Mouse (Mus musculus) CH12.LX (cell line): ENCODE data around the gene Saal1. TPM values are rescaled to one million over a fixed set of nuclear protein-coding genes. Genes with fewer than 3 reads are reported as not detected.

Experiments
- DNase-seq: peaks from one replicate; pipeline ENCODE4 v3.0.0-alpha.2; 2013; ENCODE audit errors: extremely low read depth
- H3K27ac ChIP-seq: 2 replicates; pipeline ENCODE4 v1.5.1; 2012; ENCODE audit warnings: low read depth, mild to moderate bottlenecking, control low read depth, moderate library complexity; ENCODE audit not compliant: insufficient read depth
- H3K27me3 ChIP-seq: replicated peaks from 2 replicates; pipeline ENCODE3; 2012; ENCODE audit warnings: inconsistent platforms
- H3K36me3 ChIP-seq, 2 experiments: replicated peaks in 1 of 2; 2 replicates each; pipeline versions ENCODE3 to v1.6.1; 2012; ENCODE audit warnings: inconsistent platforms in 1 of 2, low read length in 1 of 2, mild to moderate bottlenecking in 1 of 2, mixed read lengths in 1 of 2, moderate library complexity in 1 of 2; ENCODE audit not compliant: control insufficient read depth in 1 of 2, insufficient read depth in 1 of 2
- H3K4me1 ChIP-seq, 2 experiments: 2 replicates each; pipeline ENCODE4 v1.6.1; 2012; ENCODE audit warnings: inconsistent platforms in 1 of 2, moderate library complexity in 1 of 2; ENCODE audit not compliant: insufficient read depth in 2 of 2, control insufficient read depth in 1 of 2
- H3K4me2 ChIP-seq: 2 replicates; pipeline ENCODE4 v1.6.1; 2012; ENCODE audit warnings: low read depth, mild to moderate bottlenecking, control low read depth; ENCODE audit not compliant: poor library complexity, insufficient read depth, severe bottlenecking
- H3K4me3 ChIP-seq, 3 experiments: fragments of 150-350 bp in 1 of 3; sonication (generic) in 1 of 3; replicated peaks in 1 of 3; 2 replicates each; pipeline versions ENCODE3 to v1.5.1; 2011 to 2012; ENCODE audit warnings: low read depth in 2 of 3, low read length in 2 of 3, mild to moderate bottlenecking in 2 of 3, moderate library complexity in 2 of 3, control low read depth in 1 of 3, improper control_type of control experiment in 1 of 3, inconsistent platforms in 1 of 3, mixed read lengths in 1 of 3; ENCODE audit not compliant: poor library complexity in 1 of 3
- H3K79me2 ChIP-seq: replicated peaks from 2 replicates; pipeline ENCODE4 v1.6.1; 2012; ENCODE audit warnings: mild to moderate bottlenecking, moderate library complexity; ENCODE audit not compliant: control insufficient read depth, poor library complexity, insufficient read depth, severe bottlenecking; ENCODE audit errors: extremely low read depth
- H3K9ac ChIP-seq: 2 replicates; pipeline ENCODE4 v1.6.1; 2012; ENCODE audit warnings: low read depth, mild to moderate bottlenecking, control low read depth, moderate library complexity; ENCODE audit not compliant: insufficient read depth
- H3K9me3 ChIP-seq: replicated peaks from 2 replicates; pipeline ENCODE3; 2012; ENCODE audit warnings: low read length, inconsistent platforms, mixed read lengths
- BHLHE40 ChIP-seq: IDR thresholded peaks from 2 replicates; pipeline ENCODE4 v1.6.1; 2011; ENCODE audit warnings: mild to moderate bottlenecking, low read depth, low read length, improper control_type of control experiment
- CHD1 ChIP-seq: IDR thresholded peaks from 2 replicates; pipeline ENCODE4 v1.6.1; 2012; ENCODE audit warnings: low read depth, low read length, improper control_type of control experiment, inconsistent platforms
- ELF1 ChIP-seq: IDR thresholded peaks from 2 replicates; pipeline ENCODE4 v1.6.1; 2014; ENCODE audit warnings: low read depth, mild to moderate bottlenecking, inconsistent platforms, low read length, improper control_type of control experiment
- EP300 ChIP-seq: IDR thresholded peaks from 2 replicates; pipeline ENCODE4 v1.6.1; 2011; ENCODE audit warnings: low read length, improper control_type of control experiment
- ETS1 ChIP-seq: conservative IDR thresholded peaks from 2 replicates; pipeline ENCODE4 v1.6.1; 2012; ENCODE audit warnings: low read depth, mild to moderate bottlenecking, inconsistent platforms, low read length, improper control_type of control experiment, moderate library complexity
- GABPA ChIP-seq: IDR thresholded peaks from 2 replicates; pipeline ENCODE4 v1.6.1; 2012; ENCODE audit warnings: low read depth, low read length, improper control_type of control experiment, inconsistent platforms; ENCODE audit not compliant: insufficient replicate concordance
- HCFC1 ChIP-seq: IDR thresholded peaks from 2 replicates; pipeline ENCODE4 v1.6.1; 2012; ENCODE audit warnings: low read depth, mild to moderate bottlenecking, inconsistent platforms, low read length, improper control_type of control experiment
- IRF4 ChIP-seq: IDR thresholded peaks from 2 replicates; pipeline ENCODE4 v1.6.1; 2014; ENCODE audit warnings: low read depth, mild to moderate bottlenecking, inconsistent platforms, low read length, improper control_type of control experiment
- JUN ChIP-seq: IDR thresholded peaks from 2 replicates; pipeline ENCODE4 v1.6.1; 2011; ENCODE audit warnings: low read depth, mild to moderate bottlenecking, low read length, improper control_type of control experiment, moderate library complexity; ENCODE audit not compliant: insufficient read depth
- JUND ChIP-seq: conservative IDR thresholded peaks from 2 replicates; pipeline ENCODE4 v1.6.1; 2011; ENCODE audit warnings: low read depth, low read length, improper control_type of control experiment
- MAFK ChIP-seq: IDR thresholded peaks from 2 replicates; pipeline ENCODE4 v1.6.1; 2011; ENCODE audit warnings: low read length, improper control_type of control experiment; ENCODE audit not compliant: insufficient replicate concordance
- NELFE ChIP-seq: IDR thresholded peaks from 2 replicates; pipeline ENCODE4 v1.6.1; 2011; ENCODE audit warnings: low read depth, low read length, improper control_type of control experiment
- SIN3A ChIP-seq: IDR thresholded peaks from 2 replicates; pipeline ENCODE4 v1.6.1; 2012; ENCODE audit warnings: low read length, improper control_type of control experiment, inconsistent platforms
- TBP ChIP-seq: conservative IDR thresholded peaks from 2 replicates; pipeline ENCODE4 v1.6.1; 2011; ENCODE audit warnings: low read depth, low read length, improper control_type of control experiment
- TCF12 ChIP-seq: IDR thresholded peaks from 2 replicates; pipeline ENCODE4 v1.6.1; 2014; ENCODE audit warnings: low read depth, mild to moderate bottlenecking, inconsistent platforms, low read length, improper control_type of control experiment
- UBTF ChIP-seq: IDR thresholded peaks from 2 replicates; pipeline ENCODE4 v1.6.1; 2012; ENCODE audit warnings: low read depth, mild to moderate bottlenecking, inconsistent platforms, low read length, improper control_type of control experiment, moderate library complexity
- USF1 ChIP-seq: IDR thresholded peaks from 2 replicates; pipeline ENCODE4 v1.6.1; 2014; ENCODE audit warnings: low read depth, mild to moderate bottlenecking, inconsistent platforms, low read length, improper control_type of control experiment
- USF2 ChIP-seq: conservative IDR thresholded peaks from 2 replicates; pipeline ENCODE4 v1.6.1; 2011; ENCODE audit warnings: low read depth, low read length, improper control_type of control experiment
- ZKSCAN1 ChIP-seq: IDR thresholded peaks from 2 replicates; pipeline ENCODE4 v1.6.1; 2012; ENCODE audit warnings: low read depth, inconsistent platforms, low read length, improper control_type of control experiment, borderline replicate concordance
- ZNF384 ChIP-seq: IDR thresholded peaks from 2 replicates; pipeline ENCODE4 v1.6.1; 2012; ENCODE audit warnings: low read depth, low read length, improper control_type of control experiment, inconsistent platforms
- dilution Hi-C: fragments of 300-500 bp; cut with MboI; formaldehyde crosslinking; loops from 2 replicates; pipeline ENCODE4 v1.14.3; 2020; ENCODE audit warnings: low sequenced_read_pairs; ENCODE audit not compliant: extremely low pct_unique_long_range_greater_than_20kb, extremely low pct_ligation_motif_present
- in situ Hi-C: fragments of 300-500 bp; cut with MboI; formaldehyde crosslinking; loops from 3 replicates; pipeline ENCODE4 v1.14.3; 2019; ENCODE audit warnings: low sequenced_read_pairs, low pct_ligation_motif_present, low pct_unique_long_range_greater_than_20kb, mixed read lengths
- polyA plus RNA-seq: library from polyadenylated mRNA; unstranded; fragments of >175 nt; gene quantifications from 2 replicates; pipeline ENCODE4 v1.2.1, GENCODE M21; 2012; ENCODE audit warnings: low read depth; ENCODE audit not compliant: insufficient read length
- total RNA-seq, 2 experiments: library from RNA; depleted of rRNA; stranded (reverse); fragments of 300-350 nt in 1 of 2; fragments of >200 nt in 1 of 2; gene quantifications; 2 replicates each; pipeline ENCODE4 v1.2.3; 2012 to 2014

Gene Saal1
- total and polyA plus RNA-seq, 3 experiments = 15.2 to 24.5 (median 16.6) TPM

DNA sequence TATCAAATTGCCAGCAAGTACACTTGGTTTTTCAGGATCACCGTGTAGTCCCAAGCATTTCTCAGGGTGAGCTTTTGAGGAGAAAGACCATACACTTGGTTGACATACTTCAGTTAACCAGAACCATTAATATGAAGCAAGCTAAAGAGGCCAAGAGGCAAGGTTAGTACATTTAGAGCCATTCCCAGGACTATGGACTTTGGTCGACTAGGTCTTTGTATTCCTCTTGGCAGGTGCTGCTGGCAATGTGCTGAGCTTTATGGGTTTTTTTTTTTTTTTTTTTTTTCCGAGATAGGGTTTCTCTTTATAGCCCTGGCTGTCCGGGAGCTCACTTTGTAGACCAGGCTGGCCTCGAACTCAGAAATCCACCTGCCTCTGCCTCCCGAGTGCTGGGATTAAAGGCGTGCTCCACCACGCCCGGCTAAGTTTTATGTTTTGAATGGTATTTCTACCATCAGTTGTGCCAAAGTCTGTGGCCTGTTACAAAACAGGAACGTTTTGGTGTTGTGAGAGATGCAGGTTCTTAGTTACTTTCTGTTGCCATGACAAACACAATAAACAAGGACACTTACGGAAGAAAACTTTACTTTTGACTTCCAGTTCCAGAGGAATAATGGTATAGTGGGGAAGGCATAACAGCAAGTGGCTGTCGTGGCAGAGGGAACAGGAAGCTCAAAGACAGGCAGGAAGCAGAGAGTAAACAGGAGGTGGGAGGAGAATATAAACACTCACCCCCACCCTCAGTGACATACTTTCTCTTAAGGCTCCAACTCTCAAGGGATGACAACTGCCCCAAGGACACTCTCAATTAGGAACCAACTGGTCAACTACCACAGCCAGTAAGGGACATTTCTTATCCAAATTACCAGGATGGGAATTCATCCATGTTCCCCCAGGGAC lies 28.3 kb upstream of the Saal1 start:
- dilution Hi-C loops (no loop called here), in situ Hi-C loops (no loop called here)
- no peaks in the 10 kb centered on the region for H3K27me3 ChIP-seq
- H3K4me1 ChIP-seq = peaks cover 10 to 25% of the 10 kb centered on the region in 2 experiments
- no peak for TF ChIP-seq ELF1
- TF ChIP-seq JUN = no peak
- TF ChIP-seq USF1 = no peak
- TF ChIP-seq ZKSCAN1 = no peak
- no peak for TF ChIP-seq UBTF
- no peak for TF ChIP-seq TBP
- TF ChIP-seq USF2 = no peak
- TF ChIP-seq GABPA = no peak
- TF ChIP-seq JUND = no peak
- TF ChIP-seq NELFE = no peak
- TF ChIP-seq SIN3A = no peak
- no peak for TF ChIP-seq MAFK
- TF ChIP-seq CHD1 = no peak
- no peak for TF ChIP-seq BHLHE40
- no peak for TF ChIP-seq HCFC1
- TF ChIP-seq IRF4 = no peak
- no peak for TF ChIP-seq ETS1
- no peaks in the 10 kb centered on the region for H3K9me3 ChIP-seq
- no peak overlapping the region for H3K9ac ChIP-seq
- H3K4me2 ChIP-seq = no peak overlapping the region
- no peak for DNase-seq
- H3K27ac ChIP-seq = no peak overlapping the region
- no peaks in the 10 kb centered on the region for H3K79me2 ChIP-seq
- no peaks in the 10 kb centered on the region for H3K36me3 ChIP-seq
- no peak overlapping the region for H3K4me3 ChIP-seq

DNA sequence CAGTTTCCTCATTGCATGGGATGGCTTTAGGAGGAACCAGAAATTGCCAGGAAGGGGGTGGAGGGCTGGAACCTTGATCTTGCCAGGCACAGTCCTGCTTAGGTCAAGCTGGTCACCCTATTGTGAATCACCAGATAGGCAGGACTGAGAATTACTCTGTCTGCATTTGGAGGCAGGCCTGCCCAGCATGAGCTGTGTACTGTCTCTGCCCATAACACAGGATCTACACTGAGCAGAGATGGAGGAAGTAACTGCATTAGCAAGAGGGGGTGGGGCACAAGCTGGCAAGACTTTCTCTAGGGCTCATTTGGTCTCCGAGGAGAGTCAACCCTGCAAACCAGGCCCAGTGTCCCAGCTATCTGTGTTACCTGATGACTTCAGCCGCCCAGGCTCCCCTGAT lies 24.5 kb upstream of the Saal1 start:
- Histone ChIP-seq H3K9me3 (peaks cover 2% of the 10 kb centered on the region), H3K4me3 (no peak overlapping the region), H3K9ac (no peak overlapping the region), H3K4me1 (peaks cover 7 to 14% of the 10 kb centered on the region in 2 experiments), H3K36me3 (no peaks in the 10 kb centered on the region), H3K27me3 (no peaks in the 10 kb centered on the region), H3K27ac (no peak overlapping the region), H3K79me2 (no peaks in the 10 kb centered on the region), H3K4me2 (0 out of 2 replicates have a peak overlapping the region, but pooled peaks have one; percentile 4)
- dilution Hi-C loops = no loop called here
- no peak for TF ChIP-seq CHD1
- TF ChIP-seq HCFC1 = no peak
- no peak for TF ChIP-seq EP300
- TF ChIP-seq TCF12 = no peak
- TF ChIP-seq ZKSCAN1 = no peak
- no peak for TF ChIP-seq ZNF384
- in situ Hi-C loops = no loop called here
- DNase-seq = no peak
